Mouse (Mus musculus): ENCODE data around the gene Olfr402. TPM values are rescaled to one million over a fixed set of nuclear protein-coding genes. Genes with fewer than 3 reads are reported as not detected.

The Olfr402 gene
- polyA plus RNA-seq, 1 experiment from 2014 or later: not detected

Other genes starting within 250 kb of the Olfr402 start
- not detected in 2 replicates for gene Olfr395, start 244.2 kb upstream of the Olfr402 start, polyA plus RNA-seq (2014; fragmentation: Nextera tagmentation; extraction: Ambion mirVana)
- gene Olfr23, start 216.9 kb upstream of the Olfr402 start, polyA plus RNA-seq (2014; fragmentation: Nextera tagmentation; extraction: Ambion mirVana): not detected in 2 replicates
- not detected in 2 replicates for gene Olfr397, start 192.7 kb upstream of the Olfr402 start, polyA plus RNA-seq (2014; fragmentation: Nextera tagmentation; extraction: Ambion mirVana)
- gene Olfr398, start 163.1 kb upstream of the Olfr402 start, polyA plus RNA-seq (2014; fragmentation: Nextera tagmentation; extraction: Ambion mirVana): not detected in 2 replicates
- gene Olfr139, start 97.0 kb upstream of the Olfr402 start, polyA plus RNA-seq (2014; fragmentation: Nextera tagmentation; extraction: Ambion mirVana): not detected in 2 replicates
- 0.22 and 0.28 TPM in 2 replicates for gene Olfr399, start 96.9 kb upstream of the Olfr402 start, polyA plus RNA-seq (2014; fragmentation: Nextera tagmentation; extraction: Ambion mirVana)
- gene Zfp616, start 83.6 kb upstream of the Olfr402 start, polyA plus RNA-seq (2014; fragmentation: Nextera tagmentation; extraction: Ambion mirVana): not detected in 2 replicates
- not detected in 2 replicates for gene Olfr401, start 39.8 kb upstream of the Olfr402 start, polyA plus RNA-seq (2014; fragmentation: Nextera tagmentation; extraction: Ambion mirVana)
- not detected in 2 replicates for gene Olfr403, start 32.7 kb downstream of the Olfr402 start, polyA plus RNA-seq (2014; fragmentation: Nextera tagmentation; extraction: Ambion mirVana)
- gene Olfr43, start 57.9 kb downstream of the Olfr402 start, polyA plus RNA-seq (2014; fragmentation: Nextera tagmentation; extraction: Ambion mirVana): 0.10 TPM in 1 of 2 replicates, not detected in the other
- not detected in 2 replicates for gene Olfr406, start 106.3 kb downstream of the Olfr402 start, polyA plus RNA-seq (2014; fragmentation: Nextera tagmentation; extraction: Ambion mirVana)
- not detected in 2 replicates for gene Olfr59, start 130.2 kb downstream of the Olfr402 start, polyA plus RNA-seq (2014; fragmentation: Nextera tagmentation; extraction: Ambion mirVana)
- 0.03 and 0.05 TPM in 2 replicates for gene Olfr410, start 184.5 kb downstream of the Olfr402 start, polyA plus RNA-seq (2014; fragmentation: Nextera tagmentation; extraction: Ambion mirVana)
- gene Olfr411, start 199.1 kb downstream of the Olfr402 start, polyA plus RNA-seq (2014; fragmentation: Nextera tagmentation; extraction: Ambion mirVana): 0.20 TPM in 1 of 2 replicates, not detected in the other
- not detected in 2 replicates for gene Olfr412, start 208.5 kb downstream of the Olfr402 start, polyA plus RNA-seq (2014; fragmentation: Nextera tagmentation; extraction: Ambion mirVana)

Data from embryonic facial prominence, embryonic 14.5 days (tissue).